Mouse (Mus musculus) E14TG2a.4 (cell line): ENCODE measurements at regions not wholly inside any gene's neighbourhood (a gene's known extent, or its start where the extent isn't known, plus 50 kb on each side); places are given as distances from the start of the nearest gene placed in this dataset.

Source experiments
- H3K27me3 ChIP-seq: 2 replicates; pipeline ENCODE4 v1.6.1; 2014; ENCODE audit warnings: low read length, control low read depth; ENCODE audit not compliant: insufficient read depth
- H3K36me3 ChIP-seq: 2 replicates; pipeline ENCODE4 v1.6.1; 2014; ENCODE audit warnings: low read length, control low read depth; ENCODE audit not compliant: insufficient read depth
- H3K4me1 ChIP-seq: replicated peaks from 2 replicates; pipeline ENCODE4 v1.6.1; 2014; ENCODE audit warnings: low read depth, low read length, control low read depth
- H3K4me3 ChIP-seq: replicated peaks from 2 replicates; pipeline ENCODE4 v1.5.1; 2014; ENCODE audit warnings: mild to moderate bottlenecking, low read length
- H3K9me3 ChIP-seq: 2 replicates; pipeline ENCODE4 v1.6.1; 2014; ENCODE audit warnings: low read length, control low read depth
- CTCF ChIP-seq: conservative IDR thresholded peaks from 2 replicates; pipeline ENCODE4 v1.5.1; 2014; ENCODE audit warnings: low read length
- NANOG ChIP-seq: IDR thresholded peaks from 2 replicates; pipeline ENCODE4 v1.6.1; 2014; ENCODE audit warnings: borderline replicate concordance, low read length, mixed read lengths
- POU5F1 ChIP-seq: IDR thresholded peaks from 2 replicates; pipeline ENCODE4 v1.6.1; 2014; ENCODE audit warnings: low read length, borderline replicate concordance

DNA sequence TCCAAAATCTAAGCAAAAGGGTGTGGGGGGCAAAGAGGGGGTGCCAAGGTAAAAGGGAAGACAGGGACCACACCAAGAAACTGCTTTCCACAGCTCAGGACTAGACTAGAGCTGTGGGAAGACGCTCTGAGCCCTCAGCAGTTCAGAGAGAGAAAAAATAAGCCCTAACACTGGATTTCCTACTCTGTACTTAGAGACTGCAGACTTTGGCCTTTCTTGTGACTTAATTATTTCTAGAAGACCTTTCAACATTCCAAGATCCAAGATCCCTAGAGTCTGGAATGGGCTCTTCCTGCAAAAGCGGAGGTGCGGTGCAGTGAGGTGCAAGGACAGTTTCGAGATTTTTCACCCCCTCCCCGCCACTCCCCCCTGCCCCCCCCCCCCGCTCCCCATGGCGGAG, 141.3 kb downstream of the Nkx6-1 start:
- TF ChIP-seq NANOG = no peak
- no peak for TF ChIP-seq CTCF
- TF ChIP-seq POU5F1 = no peak
- H3K4me3 ChIP-seq = no peak overlapping the region
- H3K9me3 ChIP-seq = no peaks in the 10 kb centered on the region
- peaks cover 23% of the 10 kb centered on the region for H3K4me1 ChIP-seq
- H3K27me3 ChIP-seq = peaks cover 51% of the 10 kb centered on the region
- no peaks in the 10 kb centered on the region for H3K36me3 ChIP-seq

DNA sequence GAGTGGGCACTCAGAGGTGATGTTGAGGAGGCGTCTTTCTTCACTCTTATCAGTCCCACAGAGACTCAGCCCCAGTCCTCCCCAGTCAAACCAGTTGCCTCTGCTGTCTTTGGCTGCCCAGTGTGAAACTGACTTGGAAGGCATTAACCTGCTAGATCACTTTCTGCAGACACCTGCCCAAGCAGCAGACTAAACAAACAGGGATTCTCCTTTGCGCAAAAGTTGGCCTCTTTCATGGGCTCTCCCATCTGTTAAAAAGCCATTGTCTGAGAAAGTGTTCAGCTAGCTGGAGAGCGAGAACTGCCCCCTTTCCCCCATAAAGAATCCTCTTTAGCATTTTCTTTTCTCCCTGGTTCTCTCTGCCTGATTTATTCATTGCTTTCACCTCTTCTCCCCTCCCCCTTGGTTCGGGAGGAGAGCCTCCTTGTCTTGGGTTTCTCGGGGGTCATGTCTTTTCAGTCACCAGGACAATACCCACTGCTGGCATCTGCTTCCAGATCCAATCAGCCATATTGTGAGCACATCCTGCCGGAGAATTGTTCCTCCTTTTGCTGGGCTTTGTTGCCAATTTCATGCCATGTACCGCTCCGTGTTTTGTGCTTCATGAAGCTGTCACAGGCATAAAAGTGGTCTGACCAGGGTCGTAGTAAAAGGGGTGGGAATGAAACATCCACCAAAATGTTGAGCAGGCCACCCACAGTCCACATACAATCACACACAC, 143.7 kb downstream of the Nkx6-1 start:
- TF ChIP-seq NANOG (peak; percentile 8; the same call in 1 of the 2 replicates), CTCF (no peak)
- H3K4me1 ChIP-seq = peaks cover 23% of the 10 kb centered on the region
- no peaks in the 10 kb centered on the region for H3K36me3 ChIP-seq
- H3K27me3 ChIP-seq = peaks cover 43% of the 10 kb centered on the region
- H3K4me3 ChIP-seq = no peak overlapping the region
- no peaks in the 10 kb centered on the region; the same call in 1 of the 2 replicates for H3K9me3 ChIP-seq

DNA sequence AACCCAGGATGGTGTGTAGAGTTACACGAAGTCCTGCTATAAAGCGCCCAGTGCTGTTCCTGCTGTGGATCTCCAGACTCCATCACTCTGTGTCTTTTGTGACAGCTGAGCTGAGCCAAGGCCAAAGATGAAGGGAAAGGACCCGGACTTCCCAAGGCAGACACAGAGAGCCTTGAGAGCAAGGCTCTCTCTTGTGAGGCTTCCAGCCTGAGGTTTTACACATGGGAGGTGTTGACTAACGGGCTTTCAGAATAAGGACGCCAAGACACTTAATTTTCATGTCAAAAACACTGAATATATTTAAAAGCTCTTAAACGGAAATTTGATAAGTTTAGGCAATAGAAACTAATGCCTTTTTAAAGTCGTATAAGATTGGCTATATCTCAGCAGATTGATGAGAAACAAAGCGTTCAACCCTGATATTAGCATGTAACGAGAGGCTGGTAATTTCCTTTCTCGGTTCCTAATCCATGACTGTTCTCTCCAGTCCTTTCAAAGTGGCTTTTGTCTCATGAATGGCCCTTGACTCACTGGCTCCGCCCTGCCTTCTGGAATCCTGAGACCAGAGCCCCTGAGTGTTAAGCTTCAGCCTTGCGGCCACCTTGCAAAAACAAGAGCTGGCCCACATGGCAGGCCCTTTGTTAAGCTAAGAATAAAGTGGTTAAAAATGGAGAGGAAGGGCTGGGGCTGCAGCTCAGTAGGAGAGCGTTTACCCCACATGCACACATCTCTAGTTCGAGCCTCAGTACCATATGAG, 145.8 kb downstream of the Nkx6-1 start:
- H3K4me1 ChIP-seq = peaks cover 23% of the 10 kb centered on the region
- peaks cover 28% of the 10 kb centered on the region for H3K27me3 ChIP-seq
- H3K36me3 ChIP-seq = no peaks in the 10 kb centered on the region
- H3K9me3 ChIP-seq = peaks cover 6% of the 10 kb centered on the region
- H3K4me3 ChIP-seq = no peak overlapping the region
- TF ChIP-seq POU5F1 (no peak), NANOG (peak; percentile 47; the same call in 1 of the 2 replicates)

DNA sequence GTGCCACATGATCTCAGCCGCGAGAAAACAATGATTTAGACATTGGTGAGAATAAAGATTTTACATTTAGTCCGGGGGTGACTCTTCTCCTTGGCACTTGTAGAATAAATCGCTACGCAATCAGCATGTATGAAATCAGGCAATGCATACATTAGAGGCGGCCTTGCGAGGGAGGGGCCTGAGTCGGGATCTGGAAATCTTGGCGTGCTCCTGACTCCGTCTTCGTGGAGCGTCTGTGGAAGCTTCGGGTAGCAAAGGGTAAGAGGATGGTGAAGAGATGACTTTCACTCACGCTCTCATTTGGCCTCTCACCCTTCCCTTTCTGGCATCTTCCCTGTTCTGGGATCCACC, 167.1 kb downstream of the Nkx6-1 start:
- no peaks in the 10 kb centered on the region for H3K27me3 ChIP-seq
- no peak for TF ChIP-seq NANOG
- TF ChIP-seq POU5F1 = no peak
- TF ChIP-seq CTCF = no peak
- no peaks in the 10 kb centered on the region for H3K36me3 ChIP-seq
- H3K9me3 ChIP-seq = no peaks in the 10 kb centered on the region
- H3K4me3 ChIP-seq = no peak overlapping the region
- no peaks in the 10 kb centered on the region for H3K4me1 ChIP-seq

DNA sequence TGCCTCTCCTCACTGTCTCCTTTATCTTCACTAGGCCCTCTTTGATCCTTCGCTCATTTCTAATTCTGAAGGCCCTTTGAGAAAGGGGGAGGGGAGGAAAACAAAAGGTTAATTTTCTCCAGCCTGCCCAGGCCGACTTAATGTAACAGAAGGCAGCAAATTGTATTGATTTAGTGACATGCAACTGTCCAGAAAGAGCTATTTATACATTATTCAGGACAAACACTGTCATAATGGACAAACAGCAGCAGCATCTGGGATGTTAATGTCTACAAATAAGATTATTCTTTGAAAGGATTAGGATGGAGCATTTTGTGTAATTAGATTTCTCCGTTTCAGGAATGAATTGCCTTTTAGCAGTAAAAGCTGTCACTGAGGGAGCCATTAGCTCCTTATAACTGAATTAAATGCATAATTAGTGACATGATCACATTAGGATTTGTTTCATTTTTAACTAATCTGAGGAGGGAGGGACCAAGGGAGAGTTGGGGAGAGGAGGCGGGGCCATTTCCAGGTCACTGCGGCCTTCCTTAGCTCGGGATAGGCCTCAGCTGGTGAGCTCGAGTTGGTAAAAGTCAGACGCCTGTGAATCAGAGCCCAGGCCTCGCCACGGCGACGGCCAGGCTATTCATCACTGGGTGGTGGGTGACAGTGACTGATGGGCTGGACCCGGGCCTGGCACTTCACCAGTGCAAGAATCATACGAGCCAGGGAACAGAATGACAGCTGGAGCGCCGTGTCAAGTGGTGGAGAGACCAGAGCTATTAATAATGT, 167.7 kb downstream of the Nkx6-1 start:
- TF ChIP-seq CTCF = no peak
- no peak for TF ChIP-seq NANOG
- no peak for TF ChIP-seq POU5F1

DNA sequence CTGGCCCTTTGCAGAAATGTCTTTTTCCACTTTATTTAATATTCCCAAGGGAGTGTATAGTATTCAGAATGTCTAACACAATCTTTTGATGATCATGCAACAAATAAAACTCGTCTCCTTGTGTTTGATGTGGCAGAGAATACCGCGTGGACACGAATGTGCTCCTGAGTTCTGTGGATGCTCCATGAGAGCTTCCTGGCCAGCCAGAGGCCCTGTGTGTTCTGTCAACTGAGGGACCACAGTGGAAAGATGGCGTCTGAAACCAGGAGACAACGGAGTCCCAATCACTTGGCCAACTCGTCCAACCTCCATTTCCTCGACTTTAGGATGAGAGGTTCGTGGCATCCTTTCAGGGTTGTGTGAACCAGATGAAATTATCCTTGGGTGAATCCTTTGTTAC, 168.6 kb downstream of the Nkx6-1 start:
- Histone ChIP-seq H3K27me3 (no peaks in the 10 kb centered on the region), H3K4me1 (no peaks in the 10 kb centered on the region), H3K4me3 (no peak overlapping the region), H3K36me3 (no peaks in the 10 kb centered on the region), H3K9me3 (no peaks in the 10 kb centered on the region)
- TF ChIP-seq POU5F1 = no peak
- no peak for TF ChIP-seq CTCF
- TF ChIP-seq NANOG = no peak

More for the DNA sequence above, 167.7 kb downstream of the Nkx6-1 start:
- H3K9me3 ChIP-seq = no peaks in the 10 kb centered on the region
- H3K27me3 ChIP-seq = no peaks in the 10 kb centered on the region
- no peaks in the 10 kb centered on the region for H3K4me1 ChIP-seq
- H3K4me3 ChIP-seq = no peak overlapping the region
- H3K36me3 ChIP-seq = no peaks in the 10 kb centered on the region

DNA sequence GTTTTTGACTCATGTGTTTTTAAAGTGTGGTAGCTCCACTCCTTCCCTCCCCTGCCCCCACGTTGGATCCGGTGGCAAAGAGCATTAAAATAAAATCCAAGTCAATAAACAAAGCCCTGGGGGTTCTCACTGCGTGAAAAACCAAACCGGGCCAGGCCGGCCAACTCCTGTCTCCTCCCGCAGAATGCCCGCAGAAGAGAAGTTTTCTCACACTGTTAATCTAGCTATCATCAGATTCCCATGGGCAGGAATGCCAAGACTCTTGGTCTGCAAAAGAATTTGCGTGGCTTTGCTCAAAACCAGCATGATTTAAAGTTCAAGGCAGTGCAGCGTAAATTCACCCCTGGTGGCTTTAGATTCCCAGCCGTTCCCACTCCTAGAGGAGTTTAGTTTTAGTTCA, 219.0 kb downstream of the Nkx6-1 start:
- Histone ChIP-seq H3K4me1 (no peaks in the 10 kb centered on the region), H3K4me3 (no peak overlapping the region), H3K27me3 (no peaks in the 10 kb centered on the region), H3K9me3 (peaks cover 8% of the 10 kb centered on the region), H3K36me3 (no peaks in the 10 kb centered on the region)
- TF ChIP-seq CTCF (no peak), POU5F1 (no peak), NANOG (no peak)

DNA sequence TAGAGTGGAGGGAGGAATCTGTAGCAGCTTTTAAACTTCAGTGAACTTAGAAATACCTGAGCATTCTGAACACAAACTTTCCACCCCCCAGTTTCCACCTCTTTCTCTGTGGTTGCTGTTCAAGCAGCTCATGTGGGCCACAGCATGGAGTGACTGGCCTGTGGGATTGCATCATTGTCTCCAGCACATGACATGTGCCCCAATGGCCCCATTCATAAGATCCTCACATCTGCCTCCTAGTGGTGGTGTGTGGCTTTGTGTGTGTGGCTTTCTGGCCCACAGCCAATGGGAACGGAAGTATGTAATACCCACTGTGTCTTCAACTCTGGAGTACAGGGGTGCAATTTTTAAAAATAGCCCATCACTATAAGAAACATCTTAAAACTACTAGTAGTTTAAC, 223.0 kb downstream of the Nkx6-1 start:
- H3K9me3 ChIP-seq = no peaks in the 10 kb centered on the region
- H3K36me3 ChIP-seq = no peaks in the 10 kb centered on the region
- no peak overlapping the region for H3K4me3 ChIP-seq
- peaks cover 9% of the 10 kb centered on the region for H3K27me3 ChIP-seq
- TF ChIP-seq CTCF = peak; percentile 20
- TF ChIP-seq POU5F1 = no peak
- H3K4me1 ChIP-seq = no peaks in the 10 kb centered on the region
